Mouse (Mus musculus) ES-Bruce4 (cell line): ENCODE measurements around the gene Ttn.

Experiments used
- CTCF ChIP-seq: IDR thresholded peaks from one replicate; pipeline ENCODE4 v1.8.1; 2011; ENCODE audit warnings: low read depth, low read length
- EP300 ChIP-seq: IDR thresholded peaks from 2 replicates; pipeline ENCODE4 v1.6.1; 2011; ENCODE audit warnings: low read depth, low read length; ENCODE audit not compliant: insufficient read depth
- POLR2A ChIP-seq: IDR thresholded peaks from one replicate; pipeline ENCODE4 v1.8.1; 2011; ENCODE audit warnings: low read length; ENCODE audit not compliant: insufficient read depth

- no peak for TF ChIP-seq POLR2A
- TF ChIP-seq CTCF: no peak
- no peak for TF ChIP-seq EP300
These were observed 20.8 kb upstream of the Ttn start for GRCm38 (mm10) chr2:77003148-77003547.
